Mouse (Mus musculus): ENCODE results near the gene Rbm11. TPM values are rescaled to one million over a fixed set of nuclear protein-coding genes. Genes with fewer than 3 reads are reported as not detected.

Gene Rbm11
- polyA plus RNA-seq (2015; fragmentation: Nextera tagmentation; extraction: Ambion mirVana) = 0.46 and 0.91 TPM in 2 replicates

DNA sequence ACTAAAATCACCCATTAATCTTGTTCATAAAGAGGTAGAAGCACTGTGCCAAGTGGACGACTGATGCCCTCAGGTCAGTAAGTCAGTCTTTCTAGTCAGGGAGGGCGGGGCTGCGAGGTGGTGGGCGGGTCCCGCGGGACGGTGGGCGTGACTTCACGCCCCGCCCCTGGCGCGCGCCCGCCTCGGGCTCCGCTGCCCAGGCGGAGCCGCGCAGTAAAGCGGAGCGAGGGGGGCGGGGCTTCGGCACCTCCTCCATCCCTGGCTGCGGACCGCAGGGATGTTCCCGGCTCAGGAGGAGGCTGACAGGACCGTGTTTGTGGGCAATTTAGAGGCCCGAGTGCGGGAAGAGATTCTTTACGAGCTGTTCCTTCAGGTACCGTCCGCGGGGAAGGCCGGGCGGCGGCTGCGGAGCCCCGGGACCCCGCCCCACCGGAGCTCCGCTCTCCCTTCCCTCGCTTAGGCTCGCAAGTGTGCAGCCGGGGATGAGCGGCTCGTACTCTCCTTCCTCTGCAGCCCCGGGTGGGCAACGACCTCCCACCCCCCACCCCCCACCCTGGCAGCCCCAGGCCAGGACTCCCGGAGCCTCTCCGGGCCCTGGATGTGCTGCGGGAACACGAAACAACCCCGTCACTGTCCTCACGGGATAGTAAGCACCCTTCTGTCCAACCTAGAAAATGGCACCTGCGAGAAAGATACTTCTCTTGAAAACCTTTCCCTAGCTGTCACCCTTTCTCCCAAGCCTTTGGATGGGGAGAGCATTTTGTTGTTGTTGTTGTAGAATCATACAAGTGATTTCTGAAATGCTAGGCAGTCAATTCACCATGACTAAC is at the start of gene Rbm11:
Rbm11 (plus strand) TSS at position 174 of the 830 bp plus-strand sequence.
- Histone ChIP-seq H3K27me3 (no peaks in the 10 kb centered on the region), H3K36me3 (no peaks in the 10 kb centered on the region), H3K4me2 (peak within 1 kb of the TSS; percentile 89), H3K4me1 (0 out of 2 replicates have a peak, but pooled peaks cover 3% of the 10 kb centered on the region), H3K9ac (peak within 1 kb of the TSS; percentile 47), H3K4me3 (peak within 1 kb of the TSS; percentile 78), H3K27ac (no peak within 1 kb of the TSS), H3K9me3 (no peaks in the 10 kb centered on the region)
- WGBS = under 1% methylated on average over 55 of the region's 55 CpGs
- ATAC-seq (ENCODE audit: insufficient number of reproducible peaks, low FRiP score, low TSS enrichment, low read depth) = peak; percentile 89

- ATAC-seq (ENCODE audit: insufficient number of reproducible peaks, low FRiP score, low TSS enrichment, low read depth) = no peak
Measured at GRCm38 (mm10) chr16:75545310-75545709, 47.3 kb upstream of the Rbm11 start.

GRCm38 (mm10) chr16:75562910-75563309 is 29.7 kb upstream of the Rbm11 start:
- H3K4me3 ChIP-seq = no peak overlapping the region

More at GRCm38 (mm10) chr16:75545310-75545709, 47.3 kb upstream of the Rbm11 start:
- 77% methylated on average over 1 of the region's 1 CpGs for WGBS
- no peak overlapping the region for H3K4me2 ChIP-seq
- H3K9ac ChIP-seq = no peak overlapping the region
- H3K9me3 ChIP-seq = no peaks in the 10 kb centered on the region
- no peak overlapping the region for H3K27ac ChIP-seq
- no peaks in the 10 kb centered on the region for H3K36me3 ChIP-seq
- H3K27me3 ChIP-seq = no peaks in the 10 kb centered on the region
- H3K4me3 ChIP-seq = no peak overlapping the region
- H3K4me1 ChIP-seq = no peaks in the 10 kb centered on the region

GRCm38 (mm10) chr16:75582279-75582678 is 10.4 kb upstream of the Rbm11 start:
- no peak overlapping the region for H3K4me3 ChIP-seq
- H3K4me1 ChIP-seq = no peaks in the 10 kb centered on the region
- no peaks in the 10 kb centered on the region for H3K36me3 ChIP-seq
- no peaks in the 10 kb centered on the region for H3K9me3 ChIP-seq
- no peak overlapping the region for H3K27ac ChIP-seq
- H3K9ac ChIP-seq = no peak overlapping the region
- no peaks in the 10 kb centered on the region for H3K27me3 ChIP-seq
- 36% methylated on average over 5 of the region's 5 CpGs for WGBS
- ATAC-seq (ENCODE audit: insufficient number of reproducible peaks, low FRiP score, low TSS enrichment, low read depth) = no peak
- no peak overlapping the region for H3K4me2 ChIP-seq

More at GRCm38 (mm10) chr16:75562910-75563309, 29.7 kb upstream of the Rbm11 start:
- Histone ChIP-seq H3K9me3 (no peaks in the 10 kb centered on the region), H3K4me2 (no peak overlapping the region), H3K4me1 (no peaks in the 10 kb centered on the region), H3K27ac (no peak overlapping the region), H3K9ac (no peak overlapping the region), H3K36me3 (no peaks in the 10 kb centered on the region), H3K27me3 (no peaks in the 10 kb centered on the region)
- WGBS = 92% methylated on average over 2 of the region's 2 CpGs
- no peak for ATAC-seq (ENCODE audit: insufficient number of reproducible peaks, low FRiP score, low TSS enrichment, low read depth)

DNA sequence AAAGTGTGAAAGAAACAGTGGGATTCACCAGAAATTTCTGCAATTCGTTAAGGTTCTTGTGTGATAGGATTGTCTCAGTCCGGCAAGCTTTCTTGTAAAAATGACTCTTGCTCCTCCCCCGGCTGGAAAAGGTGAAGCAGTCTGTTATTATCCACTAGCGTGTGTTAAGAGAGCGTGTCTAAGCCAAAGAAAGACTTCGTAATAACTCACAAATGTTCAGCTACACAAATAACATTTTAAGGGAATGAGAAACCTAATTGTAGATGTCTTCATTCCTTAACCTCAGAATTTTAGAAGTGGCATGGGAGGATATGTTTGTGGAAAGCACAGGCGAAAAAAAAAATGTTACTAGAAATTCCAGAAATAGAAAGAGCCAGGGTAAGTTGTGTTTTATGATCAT is 6.7 kb upstream of the Rbm11 start, which contains the start of gene Lipi:
Lipi (minus strand) TSS at position 101 of the 400 bp plus-strand sequence.
- H3K27me3 ChIP-seq = no peaks in the 10 kb centered on the region
- no peak within 1 kb of the TSS for H3K27ac ChIP-seq
- H3K9ac ChIP-seq = no peak within 1 kb of the TSS
- no peaks in the 10 kb centered on the region for H3K9me3 ChIP-seq
- no peaks in the 10 kb centered on the region for H3K4me1 ChIP-seq
- 52% methylated on average over 7 of the region's 7 CpGs for WGBS
- H3K4me2 ChIP-seq = no peak within 1 kb of the TSS
- H3K36me3 ChIP-seq = no peaks in the 10 kb centered on the region
- H3K4me3 ChIP-seq = no peak within 1 kb of the TSS
- no peak for ATAC-seq (ENCODE audit: insufficient number of reproducible peaks, low FRiP score, low TSS enrichment, low read depth)

- Histone ChIP-seq H3K27me3 (no peaks in the 10 kb centered on the region), H3K4me3 (no peak overlapping the region), H3K4me2 (no peak overlapping the region), H3K9me3 (no peaks in the 10 kb centered on the region), H3K36me3 (no peaks in the 10 kb centered on the region), H3K9ac (no peak overlapping the region), H3K27ac (no peak overlapping the region), H3K4me1 (no peaks in the 10 kb centered on the region)
- WGBS = 25% methylated on average over 3 of the region's 3 CpGs
- no peak for ATAC-seq (ENCODE audit: insufficient number of reproducible peaks, low FRiP score, low TSS enrichment, low read depth)
Measured at GRCm38 (mm10) chr16:75586466-75586865, 6.2 kb upstream of the Rbm11 start.

DNA sequence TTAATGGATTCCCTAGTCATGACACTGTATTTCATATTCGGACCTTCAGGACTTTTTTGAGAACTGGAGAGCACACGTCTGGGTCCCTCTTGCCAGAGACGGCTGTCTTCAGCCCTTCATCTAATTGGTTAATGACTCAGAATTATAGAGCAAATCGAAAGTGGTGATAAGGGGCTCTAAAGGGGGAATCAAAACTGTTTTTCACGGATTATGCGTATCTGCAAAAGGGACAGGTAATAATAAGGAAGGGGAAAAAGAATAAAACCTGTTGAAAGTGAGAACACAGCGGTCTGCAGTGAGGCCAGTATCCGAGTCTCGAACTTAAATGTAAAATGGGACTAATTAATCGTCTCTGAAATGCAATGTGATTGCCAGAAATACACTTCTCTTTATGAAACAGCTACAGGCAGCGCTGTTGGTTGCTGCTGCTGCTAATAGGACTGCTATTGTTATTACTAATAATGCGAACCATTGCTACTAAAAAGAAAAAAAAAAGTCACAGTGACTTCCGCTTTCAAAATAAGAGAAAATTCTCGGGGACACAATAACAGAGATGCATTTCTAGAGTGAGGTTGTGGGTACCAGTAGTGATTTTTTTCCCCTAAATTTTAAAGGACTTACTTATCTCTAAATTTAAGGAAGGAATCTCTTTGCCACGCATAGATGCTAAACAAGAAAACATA is 998 bp downstream of the Rbm11 start:
- Histone ChIP-seq H3K27ac (no peak overlapping the region), H3K9ac (peak overlapping the region; percentile 47; the same call in 1 of the 2 replicates), H3K4me1 (0 out of 2 replicates have a peak, but pooled peaks cover 3% of the 10 kb centered on the region), H3K4me2 (peak overlapping the region; percentile 89), H3K27me3 (no peaks in the 10 kb centered on the region), H3K36me3 (no peaks in the 10 kb centered on the region), H3K4me3 (peak overlapping the region; percentile 78), H3K9me3 (no peaks in the 10 kb centered on the region)
- ATAC-seq (ENCODE audit: insufficient number of reproducible peaks, low FRiP score, low TSS enrichment, low read depth) = no peak
- 14% methylated on average over 15 of the region's 15 CpGs for WGBS

DNA sequence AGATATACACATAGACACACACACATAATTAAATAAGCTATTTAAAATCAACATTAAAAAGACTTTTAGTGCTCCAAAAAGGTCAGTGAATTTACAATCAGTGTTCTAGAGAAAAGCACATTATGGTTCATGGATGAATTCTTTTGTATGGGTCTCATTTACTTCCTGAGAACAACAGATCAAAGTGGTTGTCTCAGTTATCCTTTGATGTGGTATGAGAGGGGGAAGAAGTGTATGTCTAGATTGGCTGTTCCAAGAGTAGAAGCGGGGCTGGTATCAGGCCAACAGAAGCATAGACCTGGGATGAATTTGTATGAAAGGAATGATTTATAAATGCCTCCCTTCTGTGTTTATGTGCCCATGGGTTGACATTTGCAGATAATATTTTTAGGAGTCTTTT is 13.8 kb downstream of the Rbm11 start:
- no peaks in the 10 kb centered on the region for H3K9me3 ChIP-seq

DNA sequence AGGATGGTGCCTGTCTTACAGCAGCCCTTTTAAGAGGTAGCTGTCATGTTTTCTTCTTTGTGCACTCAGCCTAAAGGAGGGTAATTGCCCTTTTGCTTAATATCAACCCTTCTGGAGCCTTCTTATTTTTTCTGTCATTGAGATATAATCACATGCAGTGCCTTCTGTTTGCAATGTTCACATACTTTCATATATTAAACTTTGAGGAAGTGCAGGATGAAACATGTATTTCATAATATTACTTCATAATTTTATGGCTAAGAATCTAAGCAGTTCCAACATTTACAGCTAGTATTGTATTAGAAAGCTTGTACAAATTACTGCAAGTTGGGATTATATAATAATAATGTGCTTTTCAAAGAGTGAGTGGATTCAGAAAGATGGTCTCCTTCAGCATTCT is 19.9 kb downstream of the Rbm11 start:
- no peaks in the 10 kb centered on the region for H3K27me3 ChIP-seq
- H3K4me2 ChIP-seq = no peak overlapping the region
- no peaks in the 10 kb centered on the region for H3K4me1 ChIP-seq
- no peak for ATAC-seq (ENCODE audit: insufficient number of reproducible peaks, low FRiP score, low TSS enrichment, low read depth)
- no peak overlapping the region for H3K27ac ChIP-seq
- H3K9ac ChIP-seq = no peak overlapping the region
- no peak overlapping the region for H3K4me3 ChIP-seq
- H3K9me3 ChIP-seq = no peaks in the 10 kb centered on the region
- H3K36me3 ChIP-seq = no peaks in the 10 kb centered on the region

More for the DNA sequence above, 13.8 kb downstream of the Rbm11 start:
- no peaks in the 10 kb centered on the region for H3K36me3 ChIP-seq
- no peaks in the 10 kb centered on the region for H3K4me1 ChIP-seq
- H3K9ac ChIP-seq = no peak overlapping the region
- 70% methylated on average over 1 of the region's 1 CpGs for WGBS
- no peak overlapping the region for H3K4me3 ChIP-seq
- no peak overlapping the region for H3K27ac ChIP-seq
- no peak for ATAC-seq (ENCODE audit: insufficient number of reproducible peaks, low FRiP score, low TSS enrichment, low read depth)
- no peaks in the 10 kb centered on the region for H3K27me3 ChIP-seq
- no peak overlapping the region for H3K4me2 ChIP-seq

DNA sequence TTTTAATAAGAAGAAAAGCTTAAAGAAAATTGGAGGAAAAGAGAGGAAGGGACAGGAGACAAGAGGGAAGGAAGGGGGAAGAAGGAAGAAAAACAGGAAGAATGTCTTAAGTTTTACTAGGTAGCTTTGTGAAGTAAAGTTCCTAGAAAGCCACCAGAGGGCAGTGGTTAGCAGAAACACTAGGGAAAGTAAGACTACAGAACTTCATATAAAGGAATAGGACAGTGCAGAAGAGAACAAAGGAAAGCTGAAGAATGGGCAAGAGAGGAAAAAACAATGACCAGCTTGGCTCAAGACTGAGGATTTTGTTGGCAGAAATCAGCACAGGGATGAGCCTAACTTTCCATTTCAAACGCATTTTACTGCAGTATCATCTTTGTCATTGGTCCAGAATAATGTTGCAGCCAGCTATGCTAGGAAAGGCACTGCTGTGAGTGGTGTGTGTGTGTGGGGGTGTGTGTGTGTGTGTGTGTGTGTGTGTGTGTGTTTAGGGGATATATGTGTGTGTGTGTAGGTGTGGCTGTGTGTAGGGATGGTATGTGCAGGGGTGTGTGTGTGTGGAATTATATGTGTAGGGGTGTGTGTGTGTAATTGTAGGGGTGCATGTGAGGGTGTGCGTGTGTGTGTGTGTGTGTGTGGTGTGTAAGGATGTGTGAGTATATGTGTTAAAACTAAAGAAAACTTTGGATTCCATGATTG is 25.2 kb downstream of the Rbm11 start:
- Histone ChIP-seq H3K27me3 (no peaks in the 10 kb centered on the region), H3K9me3 (no peaks in the 10 kb centered on the region), H3K27ac (no peak overlapping the region), H3K4me1 (no peaks in the 10 kb centered on the region), H3K9ac (no peak overlapping the region), H3K36me3 (no peaks in the 10 kb centered on the region), H3K4me3 (no peak overlapping the region), H3K4me2 (no peak overlapping the region)
- 76% methylated on average over 2 of the region's 2 CpGs for WGBS
- no peak for ATAC-seq (ENCODE audit: insufficient number of reproducible peaks, low FRiP score, low TSS enrichment, low read depth)

DNA sequence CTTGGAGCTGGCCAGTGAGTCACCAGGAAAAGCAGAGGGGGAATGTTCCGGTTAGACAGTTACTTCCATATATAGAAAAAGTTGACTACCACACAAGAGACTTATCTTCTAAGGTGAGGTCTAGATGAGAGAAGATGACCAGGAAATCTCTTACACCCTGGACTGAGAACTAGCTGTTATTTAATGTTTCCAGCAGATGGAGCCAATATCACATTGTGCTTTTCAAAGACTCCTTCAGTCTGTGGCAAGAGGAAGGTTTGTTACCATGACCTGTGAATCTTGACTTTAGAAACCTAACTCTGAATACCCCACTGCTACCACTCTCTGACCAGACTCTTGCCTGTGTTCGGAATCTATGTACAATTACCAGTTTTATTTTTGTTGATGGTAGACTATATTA is 35.2 kb downstream of the Rbm11 start:
- no peak overlapping the region for H3K4me2 ChIP-seq
- H3K27ac ChIP-seq = no peak overlapping the region
- H3K4me1 ChIP-seq = no peaks in the 10 kb centered on the region
- H3K27me3 ChIP-seq = no peaks in the 10 kb centered on the region
- no peak overlapping the region for H3K9ac ChIP-seq
- no peak overlapping the region for H3K4me3 ChIP-seq
- 80% methylated on average over 2 of the region's 2 CpGs for WGBS
- no peak for ATAC-seq (ENCODE audit: insufficient number of reproducible peaks, low FRiP score, low TSS enrichment, low read depth)
- H3K9me3 ChIP-seq = no peaks in the 10 kb centered on the region
- H3K36me3 ChIP-seq = no peaks in the 10 kb centered on the region
